Mouse (Mus musculus) spleen, postnatal 14 days (tissue): Measurements from ENCODE around the gene Myo7a.

Source experiments
- DNase-seq, 2 experiments: peaks; one replicate each; pipeline ENCODE4 v3.0.0; 2021 to 2022; ENCODE audit warnings: low spot score in 2 of 2

The Myo7a gene

GRCm38 (mm10) chr7:98142648-98143047 is 23.3 kb upstream of the Myo7a start:
- DNase-seq, result no peak

GRCm38 (mm10) chr7:98142247-98142646 is 22.9 kb upstream of the Myo7a start:
- no peak for DNase-seq

- no peak for DNase-seq
These were observed 21.9 kb upstream of the Myo7a start for GRCm38 (mm10) chr7:98141206-98141605.

- DNase-seq, result no peak
These were observed 21.3 kb upstream of the Myo7a start for GRCm38 (mm10) chr7:98140597-98140996.

- DNase-seq, result no peak
These were observed 19.9 kb upstream of the Myo7a start for GRCm38 (mm10) chr7:98139216-98139615.

GRCm38 (mm10) chr7:98137995-98138394 is 18.7 kb upstream of the Myo7a start:
- DNase-seq, result no peak

- DNase-seq, result no peak
These were observed 18.3 kb upstream of the Myo7a start for GRCm38 (mm10) chr7:98137583-98137982.

GRCm38 (mm10) chr7:98131751-98132150 is 12.4 kb upstream of the Myo7a start:
- no peak for DNase-seq

GRCm38 (mm10) chr7:98125473-98125872 is 6.1 kb upstream of the Myo7a start:
- peak in 1 of 2 experiments; percentile 49 for DNase-seq

- no peak for DNase-seq
These were observed 5.4 kb upstream of the Myo7a start for GRCm38 (mm10) chr7:98124701-98125100.

GRCm38 (mm10) chr7:98121673-98122072 is 2.3 kb upstream of the Myo7a start:
- no peak for DNase-seq

GRCm38 (mm10) chr7:98121241-98121640 is 1.9 kb upstream of the Myo7a start:
- no peak for DNase-seq

GRCm38 (mm10) chr7:98120325-98120724 is 1.0 kb upstream of the Myo7a start:
- peak; percentile 37 to 65 for DNase-seq

GRCm38 (mm10) chr7:98119961-98120232 is 573 bp upstream of the Myo7a start:
- DNase-seq, result no peak

- no peak for DNase-seq
These were observed 2.2 kb downstream of the Myo7a start for GRCm38 (mm10) chr7:98117012-98117660.

GRCm38 (mm10) chr7:98114656-98115055 is 4.7 kb downstream of the Myo7a start:
- no peak for DNase-seq

GRCm38 (mm10) chr7:98111233-98111632 is 8.1 kb downstream of the Myo7a start:
- no peak for DNase-seq

- DNase-seq, result no peak
These were observed 9.6 kb downstream of the Myo7a start for GRCm38 (mm10) chr7:98109771-98110170.

- no peak for DNase-seq
These were observed 10.5 kb downstream of the Myo7a start for GRCm38 (mm10) chr7:98108636-98109430.

GRCm38 (mm10) chr7:98106272-98106671 is 13.1 kb downstream of the Myo7a start:
- no peak for DNase-seq

- no peak for DNase-seq
These were observed 14.6 kb downstream of the Myo7a start for GRCm38 (mm10) chr7:98104481-98105435.

- no peak for DNase-seq
These were observed 15.4 kb downstream of the Myo7a start for GRCm38 (mm10) chr7:98103942-98104292.
